Mouse (Mus musculus): ENCODE results near the gene Jdp2.

DNA sequence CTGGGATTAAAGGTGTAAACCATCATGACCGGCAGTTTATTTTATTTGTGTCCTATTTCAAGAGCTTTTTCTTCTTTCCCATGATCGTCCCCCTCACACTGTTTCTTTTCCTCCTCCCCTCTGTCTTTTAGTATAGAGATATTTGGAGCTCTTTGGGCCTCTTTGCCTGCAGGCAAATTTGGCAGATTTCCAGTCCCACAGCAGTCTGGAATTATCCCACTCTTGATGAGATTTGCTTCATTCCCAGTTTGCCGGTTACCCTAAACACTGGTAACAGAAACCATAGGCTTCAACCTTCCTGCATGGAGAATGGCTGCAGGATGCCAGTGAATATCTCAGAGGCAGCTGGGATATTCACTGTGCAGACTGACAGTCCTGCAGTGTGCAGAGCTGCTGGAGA, 69.9 kb downstream of the Jdp2 start:
- TF ChIP-seq CTCF (conservative IDR thresholded peaks at IDR 0.05; ENCODE audit: insufficient read depth, insufficient read length, low read depth, low read length) = no peak
- no peak for TF ChIP-seq POLR2A (IDR thresholded peaks at IDR 0.05; ENCODE audit: low read depth, low read length)

Measured in kidney, adult 2 months (tissue).